Mouse (Mus musculus): ENCODE results near the gene Abhd17a.
"Not testable (repeated sequence)": the region's sequence is repeated elsewhere in the genome, so short reads cannot be mapped to it uniquely, and the experiment has no call there.

Gene Abhd17a

GRCm38 (mm10) chr10:80608435-80608834 is 18.3 kb upstream of the Abhd17a start:
- no peak for DNase-seq

GRCm38 (mm10) chr10:80606737-80607350 is 16.7 kb upstream of the Abhd17a start:
- no peak for DNase-seq

- no peak for DNase-seq
Measured at GRCm38 (mm10) chr10:80606306-80606705, 16.2 kb upstream of the Abhd17a start.

GRCm38 (mm10) chr10:80605721-80606120 is 15.6 kb upstream of the Abhd17a start, which contains the start of gene Gm49322:
TSS of gene Gm49322 (plus strand) at chr10:80606021.
- not testable (repeated sequence) for DNase-seq

GRCm38 (mm10) chr10:80604988-80605387 is 14.8 kb upstream of the Abhd17a start:
- DNase-seq: no peak

- DNase-seq: no peak
Measured at GRCm38 (mm10) chr10:80604001-80604509, 13.9 kb upstream of the Abhd17a start.

GRCm38 (mm10) chr10:80603364-80603763 is 13.2 kb upstream of the Abhd17a start:
- no peak for DNase-seq

GRCm38 (mm10) chr10:80602698-80603325 is 12.7 kb upstream of the Abhd17a start, which contains the start of the genes Scamp4 and Adat3:
TSS of gene Scamp4 (plus strand) at chr10:80602872.
TSS of gene Adat3 (plus strand) at chr10:80602880.
- DNase-seq: peak; percentile 95 to 96

GRCm38 (mm10) chr10:80596318-80596717 is 6.2 kb upstream of the Abhd17a start:
- no peak for DNase-seq

- DNase-seq: peak in 1 of 2 experiments; percentile 44
Measured at GRCm38 (mm10) chr10:80589127-80589878, 838 bp downstream of the Abhd17a start.

- peak; percentile 60 to 82 for DNase-seq
Measured at GRCm38 (mm10) chr10:80587305-80587657, 2.9 kb downstream of the Abhd17a start.

GRCm38 (mm10) chr10:80586407-80587304 is 3.5 kb downstream of the Abhd17a start:
- DNase-seq: no peak

- DNase-seq: no peak
Measured at GRCm38 (mm10) chr10:80585581-80585980, 4.6 kb downstream of the Abhd17a start.

- no peak for DNase-seq
Measured at GRCm38 (mm10) chr10:80584642-80585552, 5.2 kb downstream of the Abhd17a start.

- DNase-seq: no peak
Measured at GRCm38 (mm10) chr10:80584045-80584488, 6.1 kb downstream of the Abhd17a start.

GRCm38 (mm10) chr10:80583047-80583446 is 7.1 kb downstream of the Abhd17a start:
- no peak for DNase-seq

- peak; percentile 63 to 78 for DNase-seq
Measured at GRCm38 (mm10) chr10:80578911-80579310, 11.2 kb downstream of the Abhd17a start.

GRCm38 (mm10) chr10:80578131-80578750 is 11.9 kb downstream of the Abhd17a start:
- peak; percentile 90 to 93 for DNase-seq

GRCm38 (mm10) chr10:80577195-80578130 is 12.7 kb downstream of the Abhd17a start, which contains the start of gene Klf16:
TSS of gene Klf16 (minus strand) at chr10:80577321.
- peak; percentile 99 for DNase-seq
